Mouse (Mus musculus) liver, postnatal 0 days (tissue): Measurements from ENCODE around the gene Ppp1r9a.

Experiments used
- CTCF ChIP-seq: sonication (generic); IDR thresholded peaks from 2 replicates; pipeline ENCODE4 v1.5.1; 2016; ENCODE audit warnings: antibody characterized with exemption, low read depth
- EP300 ChIP-seq: IDR thresholded peaks from 2 replicates; pipeline ENCODE4 v1.6.1; 2016; ENCODE audit warnings: antibody characterized with exemption, low read depth, mild to moderate bottlenecking

GRCm38 (mm10) chr6:4971229-4971628 is 68.5 kb downstream of the Ppp1r9a start:
- TF ChIP-seq EP300 (no peak), CTCF (no peak)
